Mouse (Mus musculus): ENCODE measurements around the gene Drap1.

Gene Drap1

DNA sequence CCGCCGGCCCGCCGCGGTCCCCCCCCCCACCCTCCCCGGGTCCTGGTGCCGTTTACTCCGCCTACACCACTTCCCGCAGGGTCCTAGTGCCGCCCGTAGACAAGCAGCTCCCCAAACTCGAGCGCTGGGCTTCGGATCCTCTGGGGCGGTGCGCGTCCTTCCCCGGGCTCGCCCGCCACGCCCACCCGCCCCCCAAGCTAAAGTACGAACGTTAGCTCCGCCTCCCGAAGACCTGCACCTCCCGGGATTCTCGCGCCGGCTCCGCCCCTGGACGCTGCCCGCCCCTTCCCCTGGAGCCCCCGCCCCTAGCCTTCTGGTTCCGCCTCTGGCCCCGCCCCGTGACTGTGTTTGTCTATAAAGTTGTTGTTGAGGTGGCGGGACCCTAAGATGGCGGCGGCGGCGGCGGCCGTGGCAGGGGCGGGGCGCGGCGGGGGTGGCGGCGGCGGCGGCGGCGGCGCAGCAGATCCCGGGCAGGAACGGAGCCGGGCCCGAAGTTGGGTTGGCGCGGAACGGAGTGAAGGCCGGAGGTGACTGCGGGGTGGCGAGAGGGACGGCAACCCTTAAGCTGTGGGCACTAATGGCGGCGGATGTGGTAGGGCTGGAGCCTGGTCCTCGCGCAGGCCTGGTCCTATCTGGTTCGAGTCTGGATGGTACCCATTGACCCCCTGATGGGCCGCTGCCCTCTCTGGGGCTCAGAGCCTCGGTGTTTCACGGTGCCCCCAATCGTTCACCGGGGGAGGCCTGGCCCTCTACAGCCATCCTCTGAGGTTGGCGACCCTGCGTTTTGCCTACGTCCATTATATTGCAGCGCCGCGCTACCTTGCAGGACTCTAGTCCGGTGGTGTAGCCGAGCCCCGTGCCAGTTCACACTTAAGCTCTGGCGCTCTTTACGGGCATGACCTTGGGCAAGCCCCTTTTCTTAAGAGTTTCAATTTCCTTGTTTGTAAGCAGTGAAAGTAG is at the start of gene Drap1, which contains the start of gene AI837181:
Gene Drap1, minus strand, starts transcription at position 198 of the 960 bp plus-strand sequence.
Gene AI837181, plus strand, starts transcription at position 363 of the 960 bp plus-strand sequence.
- DNase-seq (ENCODE audit: low spot score): peak; percentile 94

DNA sequence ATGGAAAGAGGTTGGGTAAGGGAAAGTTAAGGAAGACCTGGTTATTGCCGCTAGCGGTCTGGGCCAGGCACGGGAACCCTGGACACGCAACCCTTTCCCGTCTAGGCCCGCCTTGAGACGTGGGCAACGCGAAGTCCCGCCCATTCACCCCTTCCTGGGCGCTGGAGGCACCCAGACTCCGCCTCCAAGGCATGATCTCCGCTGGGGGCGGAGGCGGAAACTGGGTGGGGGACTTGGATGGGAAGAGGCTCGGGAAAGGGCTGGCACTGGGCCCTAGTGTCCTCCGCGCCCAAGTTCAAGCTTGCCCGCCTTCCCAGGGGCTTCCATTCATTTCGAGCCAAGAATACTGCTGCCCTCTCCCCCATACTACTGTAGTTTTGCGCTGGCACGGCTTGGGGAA is 48.9 kb upstream of the Drap1 start, which contains the start of gene Efemp2:
Gene Efemp2, plus strand, starts transcription at position 235 of the 400 bp plus-strand sequence.
- peak; percentile 88 for DNase-seq (ENCODE audit: low spot score)

GRCm38 (mm10) chr19:5472857-5473256 is 48.1 kb upstream of the Drap1 start:
- DNase-seq (ENCODE audit: low spot score): no peak

- no peak for DNase-seq (ENCODE audit: low spot score)
Measured at GRCm38 (mm10) chr19:5471846-5472245, 47.1 kb upstream of the Drap1 start.

- DNase-seq (ENCODE audit: low spot score): no peak
Measured at GRCm38 (mm10) chr19:5468374-5468773, 43.6 kb upstream of the Drap1 start, which contains the start of gene Ctsw. TSS of gene Ctsw (minus strand) at chr19:5468507.

- no peak for DNase-seq (ENCODE audit: low spot score)
Measured at GRCm38 (mm10) chr19:5466916-5467500, 42.2 kb upstream of the Drap1 start.

GRCm38 (mm10) chr19:5465037-5465436 is 40.3 kb upstream of the Drap1 start:
- DNase-seq (ENCODE audit: low spot score): no peak

GRCm38 (mm10) chr19:5463791-5464562 is 39.2 kb upstream of the Drap1 start:
- DNase-seq (ENCODE audit: low spot score): no peak

- no peak for DNase-seq (ENCODE audit: low spot score)
Measured at GRCm38 (mm10) chr19:5463212-5463611, 38.4 kb upstream of the Drap1 start.

DNA sequence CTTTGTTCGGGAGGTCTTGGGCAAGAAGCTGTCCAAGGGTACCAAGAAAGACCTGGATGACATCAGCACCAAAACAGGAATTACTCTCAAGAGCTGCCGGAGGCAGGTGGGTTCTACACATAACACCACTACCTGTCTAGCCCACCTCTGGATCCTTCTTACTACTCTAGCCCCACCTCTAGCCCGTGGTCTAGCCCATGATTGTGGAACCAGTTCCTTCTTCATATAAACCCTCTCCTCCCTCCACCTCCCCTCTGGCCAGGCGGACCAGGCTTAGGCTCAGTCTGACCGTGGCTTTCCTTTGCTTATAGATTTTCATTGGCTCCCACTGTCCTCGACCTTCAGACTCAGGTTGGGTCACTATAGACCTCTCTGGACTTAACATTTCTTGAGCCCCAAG is 36.6 kb upstream of the Drap1 start:
- no peak for DNase-seq (ENCODE audit: low spot score)

DNA sequence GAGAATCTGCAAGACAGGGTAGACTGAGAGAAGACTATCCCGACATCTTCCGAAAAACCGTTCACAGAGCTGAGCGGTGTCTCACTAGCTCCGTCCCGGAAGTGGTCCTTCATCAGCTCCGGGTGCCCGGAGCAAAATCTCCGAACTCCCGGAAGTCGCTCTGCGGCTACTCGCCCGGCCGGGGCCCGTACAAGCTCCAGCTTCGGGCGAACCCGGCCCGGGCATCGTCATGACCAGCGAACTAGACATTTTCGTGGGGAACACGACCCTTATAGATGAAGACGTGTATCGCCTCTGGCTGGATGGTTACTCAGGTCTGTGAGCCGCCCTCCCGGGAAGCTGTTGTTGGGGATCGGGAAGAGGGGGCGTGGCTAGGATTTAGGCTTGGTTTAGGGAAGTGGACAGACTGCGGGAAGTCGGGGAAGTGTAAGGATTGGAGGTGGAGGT is 35.7 kb upstream of the Drap1 start, which contains the start of gene Fibp:
Gene Fibp, plus strand, starts transcription at position 151 of the 447 bp plus-strand sequence.
- peak; percentile 64 for DNase-seq (ENCODE audit: low spot score)

DNA sequence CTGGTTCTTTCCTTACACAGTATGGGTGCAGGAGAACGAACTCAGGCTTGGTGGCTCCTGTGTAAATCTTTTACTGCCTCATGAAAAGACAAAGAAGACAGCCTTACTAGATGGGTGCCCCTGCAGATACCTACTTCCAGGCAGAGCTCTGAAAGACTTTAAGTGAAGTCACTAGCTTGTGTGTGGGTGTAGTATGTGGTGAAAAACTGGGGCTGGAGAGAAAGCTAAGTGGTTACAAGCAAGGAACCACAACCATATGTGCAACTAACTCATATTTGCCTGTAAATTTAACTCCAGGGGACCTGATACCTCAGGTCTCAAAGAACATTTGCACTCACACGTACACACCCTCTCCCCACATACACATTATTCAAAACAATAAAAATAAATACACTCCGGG is 35.1 kb upstream of the Drap1 start:
- DNase-seq (ENCODE audit: low spot score): no peak

DNA sequence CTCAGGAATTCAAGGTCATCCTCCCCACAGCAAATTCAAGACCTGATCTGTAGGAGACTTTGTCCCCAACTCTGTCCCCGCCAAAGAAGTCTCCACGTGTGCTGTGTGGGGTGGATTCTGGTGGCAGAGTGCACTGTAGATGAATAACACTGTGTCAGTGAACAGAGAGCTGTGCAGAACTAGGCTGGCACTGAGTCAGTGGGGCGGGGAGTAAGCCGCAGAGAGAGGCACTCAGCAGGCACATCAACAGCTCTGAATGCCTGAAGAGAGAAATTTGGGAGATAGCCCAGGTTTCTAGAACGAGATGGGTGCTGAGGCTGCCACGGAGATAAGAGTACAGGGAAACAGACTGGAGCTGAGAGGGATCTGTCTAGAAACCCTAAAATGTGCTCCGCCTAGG is 34.2 kb upstream of the Drap1 start:
- no peak for DNase-seq (ENCODE audit: low spot score)

DNA sequence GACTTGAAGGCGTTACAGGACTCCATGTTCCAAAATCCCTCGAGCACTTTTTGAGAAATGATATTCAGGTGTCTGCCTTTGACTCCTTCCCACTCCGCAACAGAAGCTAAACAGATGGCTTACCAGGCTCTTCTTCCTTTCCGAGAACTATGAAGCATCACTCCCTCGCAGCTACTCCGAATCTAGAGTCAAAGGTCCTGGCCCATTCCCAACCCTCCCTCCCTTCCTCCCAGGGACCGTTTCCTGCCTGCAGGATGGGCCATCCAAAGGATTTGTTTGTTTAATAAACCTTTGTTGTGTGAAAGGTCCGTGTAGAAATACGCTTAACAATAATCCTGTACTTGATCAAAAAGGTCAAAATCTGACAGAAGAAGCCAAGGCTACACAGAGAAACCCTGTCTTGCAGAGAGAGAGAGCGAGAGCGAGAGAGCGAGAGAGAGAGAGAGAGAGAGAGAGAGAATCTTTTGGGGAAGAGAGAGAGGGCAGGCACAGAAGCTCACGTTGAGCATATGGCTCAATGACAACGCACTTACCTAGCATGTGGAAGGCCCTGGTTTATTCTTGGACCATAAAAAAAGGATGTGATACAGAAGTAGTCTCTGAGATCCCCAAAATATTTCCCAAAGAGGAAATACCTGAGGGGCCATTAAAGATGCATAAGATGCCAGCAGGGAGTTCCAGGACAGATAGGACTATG is 33.1 kb upstream of the Drap1 start, which contains the start of gene Ccdc85b:
Gene Ccdc85b, minus strand, starts transcription at position 149 of the 697 bp plus-strand sequence.
- no peak for DNase-seq (ENCODE audit: low spot score)

GRCm38 (mm10) chr19:5456922-5457745 is 32.4 kb upstream of the Drap1 start:
- DNase-seq (ENCODE audit: low spot score): peak; percentile 90

DNA sequence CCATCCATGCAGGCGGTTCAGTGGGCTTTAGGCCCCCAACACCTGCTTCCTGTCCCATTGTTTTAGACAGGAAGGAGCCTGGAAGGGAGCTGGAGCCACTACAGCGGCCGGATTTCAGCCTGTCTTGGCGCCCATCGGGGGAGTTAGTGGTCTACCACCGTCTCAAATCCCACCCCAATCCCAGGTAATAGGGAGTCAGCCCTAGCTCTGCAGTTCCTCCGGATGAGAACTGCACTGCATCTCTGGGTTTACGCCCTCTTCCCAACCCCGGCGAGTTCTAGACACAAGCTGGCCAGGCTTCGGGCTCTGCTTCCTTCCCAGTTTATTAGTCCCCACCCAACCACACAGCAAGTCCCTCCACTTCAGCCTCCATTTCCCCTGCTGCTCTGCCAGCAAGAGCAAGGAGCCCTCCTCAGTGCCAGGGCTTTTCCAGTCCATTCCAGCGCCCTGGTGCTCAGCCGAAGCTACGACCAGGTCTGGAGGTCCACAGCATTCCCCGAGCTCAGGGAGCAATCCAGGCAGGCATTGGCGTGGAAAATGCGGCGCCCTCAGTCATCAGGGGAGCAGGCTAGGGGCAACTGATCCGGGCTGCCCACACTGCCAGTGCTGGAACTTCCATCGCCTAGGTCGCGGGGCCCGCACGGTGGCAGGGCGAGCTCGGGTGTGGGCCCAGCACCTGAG is 31.6 kb upstream of the Drap1 start:
- DNase-seq (ENCODE audit: low spot score): no peak

DNA sequence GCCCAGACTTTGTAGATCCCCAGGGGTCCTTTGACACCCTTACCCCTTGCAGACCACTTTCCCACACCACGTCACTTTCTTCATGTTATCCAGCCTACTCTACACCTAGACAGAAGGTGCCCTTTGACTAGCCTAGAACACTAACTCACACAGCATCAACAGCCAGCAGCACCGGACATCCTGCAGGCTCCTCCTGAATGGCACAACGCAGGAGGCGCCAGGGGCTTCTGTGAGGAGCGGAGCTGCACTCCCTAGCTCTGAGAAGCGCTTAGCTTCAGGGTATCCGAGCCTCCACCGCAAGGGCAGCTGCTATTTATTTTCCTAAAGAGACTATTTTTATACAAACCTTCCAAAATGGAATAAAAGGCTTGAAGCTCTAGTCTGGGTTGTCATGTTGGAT is 30.8 kb upstream of the Drap1 start:
- DNase-seq (ENCODE audit: low spot score): no peak

- DNase-seq (ENCODE audit: low spot score): no peak
Measured at GRCm38 (mm10) chr19:5455037-5455436, 30.3 kb upstream of the Drap1 start.

- no peak for DNase-seq (ENCODE audit: low spot score)
Measured at GRCm38 (mm10) chr19:5451766-5452165, 27.0 kb upstream of the Drap1 start.

DNA sequence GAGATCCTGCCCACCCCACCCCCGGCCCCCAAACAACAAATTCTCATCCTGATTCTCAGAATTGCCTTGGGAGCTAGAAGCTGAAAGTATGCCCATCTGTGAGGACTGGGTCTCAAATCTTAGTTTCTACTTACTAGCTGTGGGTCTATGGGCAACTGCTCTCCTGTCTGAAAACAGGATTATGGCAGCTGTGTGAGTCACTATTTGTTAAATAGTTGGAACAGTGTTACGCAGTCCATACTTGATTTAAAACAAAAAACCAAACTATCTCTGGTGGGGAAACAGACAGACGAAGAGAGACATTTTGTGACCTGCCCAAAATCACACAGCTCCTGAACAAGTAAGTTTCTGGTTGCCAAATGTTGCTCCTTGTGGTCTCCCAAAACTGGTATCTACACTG is 24.9 kb upstream of the Drap1 start:
- DNase-seq (ENCODE audit: low spot score): no peak
